Comparison of ENCODE assay signal across 12 mouse cellular contexts in genomic region chr6:34486071-34486626, GRCm38 (mm10). TPM values are rescaled to one million over a fixed set of nuclear protein-coding genes. Genes with fewer than 3 reads are reported as not detected.
DNase-seq lines count a peak whose midpoint lies in the region; ATAC-seq lines count a peak whose summit lies in the region.
"Had no signal": no experiment of that assay in that cellular context is flagged by ENCODE, and none has a peak within 500 bp of the region (broad histone marks: within the 10 kb centered on the region; RNA-seq: fewer than 3 reads in every experiment).

No protein-coding gene starts in this region.

- peak overlapping the region; percentile 32; the same call in 1 of the 2 replicates for H3K27ac ChIP-seq in heart, embryonic 13.5 days (replicated peaks)
- peak overlapping the region; percentile 94 for H3K27ac ChIP-seq in liver, embryonic 15.5 days (replicated peaks)
- no peak overlapping the region for H3K27ac ChIP-seq in midbrain, embryonic 14.5 days (replicated peaks; ENCODE audit: low read depth, low read length)
- H3K27ac ChIP-seq: limb, embryonic 13.5 days; midbrain, embryonic 10.5 days had no signal

- peaks cover 24% of the 10 kb centered on the region for H3K4me1 ChIP-seq in heart, embryonic 13.5 days
- peaks cover 75% of the 10 kb centered on the region for H3K4me1 ChIP-seq in liver, embryonic 15.5 days (replicated peaks)
- H3K4me1 ChIP-seq in midbrain, embryonic 14.5 days (ENCODE audit: control insufficient read depth, insufficient read depth, low read length): no peaks in the 10 kb centered on the region

- H3K9me3 ChIP-seq in heart, embryonic 13.5 days: no peaks in the 10 kb centered on the region
- no peaks in the 10 kb centered on the region for H3K9me3 ChIP-seq in liver, embryonic 15.5 days (replicated peaks)
- H3K9me3 ChIP-seq in midbrain, embryonic 14.5 days (ENCODE audit: control insufficient read depth, low read length): no peaks in the 10 kb centered on the region
- H3K9me3 ChIP-seq: limb, embryonic 13.5 days; midbrain, embryonic 10.5 days had no signal

- DNase-seq in adrenal gland, adult (ENCODE audit: inconsistent age in 2 of 2, low spot score in 1 of 2): peak; percentile 52 to 77
- no peak for DNase-seq in adrenal gland, postnatal 4 days (ENCODE audit: low spot score in 2 of 2)
- DNase-seq in heart, postnatal 10 days: no peak
- DNase-seq in c-Kit-positive CD71-positive TER-119-positive erythroid progenitor cells, embryonic 14.5 days (ENCODE audit: low spot score): peak; percentile 83
- DNase-seq in midbrain, embryonic 14.5 days: no peak
- DNase-seq in frontal cortex, postnatal 36 days (ENCODE audit: low spot score in 2 of 2): no peak
- DNase-seq: adrenal gland, postnatal 14 days had no signal

- intact Hi-C loops in heart, postnatal 10 days (cut with DNase I): no loop called here

- H3K9ac ChIP-seq in heart, embryonic 13.5 days: no peak overlapping the region
- peak overlapping the region; percentile 56 for H3K9ac ChIP-seq in liver, embryonic 15.5 days
- H3K9ac ChIP-seq in midbrain, embryonic 14.5 days (replicated peaks; ENCODE audit: low read length): no peak overlapping the region
- H3K9ac ChIP-seq: limb, embryonic 13.5 days had no signal

- peak overlapping the region; percentile 13 for H3K4me3 ChIP-seq in heart, embryonic 13.5 days
- H3K4me3 ChIP-seq in liver, embryonic 15.5 days (replicated peaks): peak overlapping the region; percentile 47
- no peak overlapping the region for H3K4me3 ChIP-seq in midbrain, embryonic 14.5 days (replicated peaks; ENCODE audit: low read depth, low read length)
- H3K4me3 ChIP-seq: limb, embryonic 13.5 days; midbrain, embryonic 10.5 days had no signal

- peak; percentile 24; the same call in 1 of the 2 replicates for ATAC-seq in heart, embryonic 13.5 days (ENCODE audit: extremely low read depth, insufficient number of reproducible peaks, low FRiP score, low TSS enrichment)
- peak; percentile 96 for ATAC-seq in liver, embryonic 15.5 days (ENCODE audit: insufficient read depth)
- ATAC-seq in midbrain, embryonic 14.5 days (ENCODE audit: low FRiP score, low TSS enrichment): no peak
- ATAC-seq: hindbrain, embryonic 16.5 days had no signal

- peaks cover 14% of the 10 kb centered on the region for H3K36me3 ChIP-seq in heart, embryonic 13.5 days
- peaks cover 40% of the 10 kb centered on the region for H3K36me3 ChIP-seq in liver, embryonic 15.5 days (replicated peaks)
- H3K36me3 ChIP-seq in midbrain, embryonic 14.5 days (ENCODE audit: control insufficient read depth, insufficient read depth, low read length): peaks cover 21% of the 10 kb centered on the region

- peak overlapping the region; percentile 48 for H3K4me2 ChIP-seq in heart, embryonic 13.5 days
- peak overlapping the region; percentile 66 for H3K4me2 ChIP-seq in liver, embryonic 15.5 days
- no peak overlapping the region for H3K4me2 ChIP-seq in midbrain, embryonic 14.5 days (ENCODE audit: low read length)
- H3K4me2 ChIP-seq: limb, embryonic 13.5 days had no signal

- H3K27me3 ChIP-seq in heart, embryonic 13.5 days (replicated peaks): no peaks in the 10 kb centered on the region
- no peaks in the 10 kb centered on the region for H3K27me3 ChIP-seq in liver, embryonic 15.5 days
- no peaks in the 10 kb centered on the region for H3K27me3 ChIP-seq in midbrain, embryonic 14.5 days (ENCODE audit: control insufficient read depth, insufficient read depth, low read length)
- H3K27me3 ChIP-seq: limb, embryonic 13.5 days had no signal

- WGBS in heart, embryonic 13.5 days: 49% methylated on average over 14 of the region's 14 CpGs
- WGBS in liver, embryonic 15.5 days (ENCODE audit: insufficient replicate concordance): 44% methylated on average over 14 of the region's 14 CpGs
- 83% methylated on average over 14 of the region's 14 CpGs for whole genome bisulfite sequencing in midbrain, embryonic 14.5 days

RNA-seq across cellular contexts. Expression of gene Bpgm, which starts 10.1 kb away (rescaled TPM):
- total RNA-seq in adrenal gland, postnatal 4 days (2021): 10 to 100 TPM; 43.2 to 49.5 TPM
- 69.1 and 111 TPM in 2 replicates for polyA plus RNA-seq in heart, embryonic 13.5 days (2015; fragmentation: Nextera tagmentation; extraction: Ambion mirVana)
- total RNA-seq in heart, postnatal 10 days (2021): 10 to 100 TPM; 49.0 to 74.4 TPM
- polyA plus RNA-seq in liver, embryonic 15.5 days (2015; fragmentation: Nextera tagmentation; extraction: Ambion mirVana): 194 and 219 TPM in 2 replicates
- 94.2 and 94.6 TPM in 2 replicates for polyA plus RNA-seq in midbrain, embryonic 14.5 days (2014; fragmentation: Nextera tagmentation; extraction: Ambion mirVana)

Comparison
In these comparisons a context has a peak if more than half of its experiments do, and no peak if none do; other contexts are left out.
1. DNase-seq: peak in adrenal gland, adult (2 of 2) and c-Kit-positive CD71-positive TER-119-positive erythroid progenitor cells, embryonic 14.5 days (single experiment); none in adrenal gland, postnatal 4 days (0 of 2), heart, postnatal 10 days (0 of 2), midbrain, embryonic 14.5 days (single experiment) and frontal cortex, postnatal 36 days (0 of 2).